Mouse (Mus musculus) gastrocnemius, postnatal 4 days (tissue): Measurements from ENCODE around the gene Hspa1a. TPM values are rescaled to one million over a fixed set of nuclear protein-coding genes. Genes with fewer than 3 reads are reported as not detected.
"Not testable (repeated sequence)": the region's sequence is repeated elsewhere in the genome, so short reads cannot be mapped to it uniquely, and the experiment has no call there.

Experiments used
- DNase-seq, 2 experiments: peaks; one replicate each; pipeline ENCODE4 v3.0.0; 2021 to 2022; ENCODE audit warnings: low spot score in 2 of 2, mixed read lengths in 2 of 2
- long read RNA-seq, 2 experiments: library from polyadenylated mRNA; stranded (forward); transcript quantifications; one replicate each; pipeline ENCODE4 v2.0.0; 2021
- total RNA-seq, 2 experiments: library from RNA; stranded (reverse); gene quantifications; 2 replicates each; pipeline ENCODE4 v1.2.3; 2021

Hspa1a gene
- 1 to 10 TPM; 3.2 to 4.4 TPM for total RNA-seq
- long read RNA-seq, experiment 1, transcript Hspa1a-201 (1 exons, 2,967 nt): major isoform, 10 of 10 reads
- long read RNA-seq, experiment 1, partial matches to known transcripts: 0 of 10 reads
- long read RNA-seq, experiment 1, other reads (novel, unspliced or antisense): 0 of 10 reads
- long read RNA-seq, experiment 2, partial matches to known transcripts: 0 of 3 reads
- long read RNA-seq, experiment 2, other reads (novel, unspliced or antisense): 0 of 3 reads

DNA sequence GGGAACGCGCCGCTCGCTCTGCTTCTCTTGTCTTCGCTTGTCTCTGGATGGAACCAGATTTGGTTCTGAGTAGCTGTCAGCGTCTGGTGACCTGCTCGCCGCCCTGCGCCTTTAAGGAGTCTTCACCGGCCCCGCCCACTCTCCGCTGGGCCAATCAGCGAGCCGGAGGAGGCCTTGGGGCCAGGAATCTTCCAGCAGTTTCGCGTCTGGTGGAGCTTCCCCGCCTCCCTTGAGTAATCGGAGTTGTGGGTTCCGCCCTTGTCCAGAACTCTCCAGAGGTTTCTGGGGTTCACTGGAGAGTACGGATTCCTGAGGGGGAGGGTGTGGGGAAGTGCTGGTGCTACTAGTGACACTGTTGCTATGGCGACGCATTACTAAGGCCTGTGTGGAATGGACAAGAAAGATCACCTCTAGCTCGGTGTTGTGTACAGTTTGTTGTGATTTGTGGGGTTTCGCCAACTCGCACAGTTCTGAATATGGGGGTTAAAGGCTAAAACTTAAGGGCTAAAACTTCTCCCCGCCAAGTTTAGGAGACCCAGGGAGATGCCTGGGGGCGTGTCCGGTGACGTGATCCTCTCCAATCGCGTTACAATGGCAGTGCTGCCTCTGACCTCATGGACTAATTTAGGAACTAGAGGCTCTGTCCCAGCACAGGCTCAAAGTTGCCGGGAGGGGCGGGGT lies at the start of gene Hspa1a, which contains the start of gene Hspa1l:
Gene Hspa1a, minus strand, starts transcription at position 88 of the 681 bp plus-strand sequence.
Gene Hspa1l, plus strand, starts transcription at position 635 of the 681 bp plus-strand sequence.
- DNase-seq: peak; percentile 30 to 64

DNA sequence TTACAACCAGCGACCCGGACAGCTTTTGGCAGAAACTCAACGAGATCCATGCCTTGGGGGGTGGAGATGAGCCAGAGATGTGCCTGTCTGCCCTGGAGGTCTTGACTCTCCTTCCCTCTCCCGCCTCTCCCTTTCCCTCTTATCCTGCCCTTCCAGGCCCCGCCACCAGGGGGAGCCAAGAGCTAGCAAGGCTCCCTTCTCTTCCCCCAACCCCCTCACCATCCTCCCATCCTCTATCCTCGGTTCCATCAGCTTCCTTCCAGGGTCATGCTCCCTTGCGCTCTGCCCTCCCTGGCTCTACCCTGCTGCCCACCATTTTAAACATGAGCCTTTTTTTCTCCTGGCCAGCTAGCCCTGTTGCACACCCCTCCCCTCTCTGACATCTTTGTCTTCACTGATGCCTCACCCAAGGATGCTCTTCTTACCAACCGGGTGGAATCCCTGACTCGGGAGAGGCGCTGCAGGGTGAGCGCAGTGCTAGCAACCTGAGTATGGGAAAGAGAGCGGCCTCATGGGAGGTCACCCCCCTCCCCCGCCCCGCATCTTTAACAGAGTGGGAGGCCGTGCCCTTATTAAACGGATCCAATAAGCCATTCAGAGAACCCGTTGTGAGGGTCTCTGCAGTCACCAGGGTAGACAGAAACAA lies 49.3 kb upstream of the Hspa1a start:
- peak; percentile 90 to 93 for DNase-seq

DNA sequence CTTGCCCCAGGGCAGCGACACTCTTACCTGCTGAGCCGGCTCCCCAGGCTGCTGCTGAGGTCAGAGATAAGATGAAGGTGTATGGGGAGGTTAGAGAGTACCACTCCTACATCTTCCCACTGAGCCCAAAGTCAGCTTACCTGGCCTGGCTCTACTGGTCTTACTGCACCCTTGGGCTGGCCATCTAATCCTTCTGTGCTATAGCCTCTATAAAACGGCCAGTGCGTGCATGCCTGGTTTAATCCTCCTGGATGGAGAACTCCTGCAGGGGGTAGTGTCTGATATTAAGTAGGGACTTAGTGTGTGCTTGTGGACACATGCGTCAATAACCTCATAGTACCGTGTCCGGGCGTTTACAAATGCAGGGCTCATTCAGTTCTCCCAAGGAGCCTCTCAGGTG lies 48.6 kb upstream of the Hspa1a start:
- no peak for DNase-seq

DNA sequence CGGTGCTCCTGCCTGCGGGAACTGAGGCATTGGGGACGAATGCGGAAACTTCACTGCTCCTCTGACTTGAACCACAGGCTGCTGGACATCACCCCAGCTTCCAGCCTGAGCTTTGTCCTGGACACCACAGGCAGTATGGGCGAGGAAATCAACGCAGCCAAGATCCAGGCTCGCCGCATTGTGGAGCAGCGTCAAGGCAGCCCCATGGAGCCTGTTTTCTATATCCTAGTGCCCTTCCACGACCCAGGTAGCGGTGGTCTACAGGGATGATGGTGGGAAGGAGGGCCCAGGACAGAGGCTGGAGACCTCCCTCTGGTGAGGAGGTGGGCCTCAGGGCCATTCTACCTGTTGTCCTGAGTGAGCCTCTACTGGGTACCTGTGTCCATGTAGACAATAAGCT lies 47.9 kb upstream of the Hspa1a start:
- no peak for DNase-seq

DNA sequence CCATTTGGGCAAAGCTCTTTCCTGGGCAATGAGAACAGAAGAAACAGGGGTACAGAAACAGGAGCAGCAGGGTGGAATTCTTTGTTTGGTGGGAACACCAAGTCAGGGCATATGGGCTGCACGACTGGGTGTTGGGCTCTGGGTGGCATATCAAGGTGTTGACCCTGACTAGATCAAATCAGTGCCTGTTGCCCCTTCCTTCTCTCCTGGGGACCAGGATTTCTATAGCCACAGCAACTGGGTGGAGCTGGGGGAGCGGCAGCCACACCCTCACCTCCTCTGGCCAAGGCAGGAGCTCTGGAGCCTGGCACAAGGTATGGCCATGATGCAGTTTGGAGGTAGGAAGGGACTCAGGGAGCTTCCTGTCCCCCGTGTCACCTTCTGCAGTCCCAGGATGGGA lies 46.2 kb upstream of the Hspa1a start:
- no peak for DNase-seq

DNA sequence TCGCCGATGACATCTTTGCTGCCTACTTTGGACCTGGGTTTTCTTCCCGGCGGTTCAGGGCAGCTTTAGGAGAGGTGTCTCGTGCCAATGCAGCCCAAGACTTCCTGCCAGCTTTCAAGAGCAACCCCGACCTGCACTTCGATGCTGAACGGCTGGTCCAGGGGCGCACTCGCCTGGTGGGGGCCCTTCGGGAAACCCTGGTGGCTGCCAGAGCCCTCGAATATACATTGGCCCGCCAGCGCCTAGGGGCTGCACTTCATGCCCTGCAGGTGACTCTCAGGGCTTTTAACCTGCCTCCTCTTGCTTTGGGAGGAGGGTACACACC lies 45.7 kb upstream of the Hspa1a start:
- DNase-seq: no peak

DNA sequence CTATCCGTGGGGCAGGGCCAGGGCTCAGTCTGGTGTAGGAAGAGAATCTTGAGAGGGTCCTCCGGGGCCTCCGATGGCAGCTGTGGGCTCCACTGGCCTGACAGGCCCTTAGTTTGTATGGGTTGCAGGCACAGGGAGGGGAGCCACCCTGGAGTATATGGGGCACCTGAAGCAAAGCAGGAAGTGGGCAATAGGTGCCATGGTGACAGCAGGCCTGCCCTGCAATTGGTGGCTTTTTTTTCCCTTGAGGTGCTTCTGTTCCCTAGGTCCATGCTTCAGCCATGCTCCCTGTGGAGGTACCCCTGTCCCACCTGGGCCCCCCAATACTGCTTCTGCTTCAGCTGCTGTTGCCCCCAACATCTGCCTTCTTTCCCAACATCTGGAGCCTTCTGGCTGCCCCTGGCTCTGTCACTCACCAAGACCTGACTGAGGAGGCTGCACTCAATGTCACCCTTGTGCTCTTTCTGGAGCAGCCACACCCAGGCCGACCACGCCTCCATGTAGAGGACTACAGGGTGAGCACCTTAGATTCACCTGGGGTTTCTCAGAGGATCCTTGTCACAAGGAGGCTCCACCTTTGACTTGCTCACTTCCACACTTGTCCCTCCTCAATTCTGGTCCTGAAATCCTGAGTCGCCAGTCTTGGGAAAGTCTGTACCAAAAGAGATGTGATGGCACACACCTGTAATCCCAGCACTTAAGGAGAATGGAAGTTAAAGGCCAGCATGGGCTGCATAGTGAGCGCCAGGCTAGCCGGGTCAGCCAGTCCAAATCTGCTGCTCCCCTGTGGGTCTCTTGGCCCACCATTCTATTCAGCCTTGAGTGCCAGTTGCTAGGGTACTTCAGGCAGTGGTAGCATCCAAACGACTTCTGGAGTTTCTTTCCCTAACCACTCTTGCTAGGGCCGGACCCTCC lies 45.1 kb upstream of the Hspa1a start:
- DNase-seq: no peak

DNA sequence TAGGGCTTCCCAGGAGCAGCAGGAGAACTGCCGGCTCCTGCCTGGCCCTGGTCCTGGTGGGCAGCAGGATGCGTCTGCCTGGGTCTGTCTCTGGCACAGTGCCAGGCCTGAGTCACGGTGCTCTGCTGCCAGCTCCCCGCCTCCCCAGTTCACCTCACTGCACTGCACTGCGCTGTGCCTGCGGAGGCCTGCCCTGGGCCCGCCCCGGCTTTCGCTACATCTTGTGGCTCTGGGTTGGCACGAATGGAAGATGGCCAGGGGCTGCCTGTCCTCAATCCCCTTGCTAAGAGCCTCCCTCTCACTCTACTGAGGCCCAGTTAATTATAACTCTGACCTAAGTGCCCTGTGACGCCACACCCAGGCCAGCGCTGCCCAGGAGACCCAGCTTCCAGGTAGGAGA lies 44.4 kb upstream of the Hspa1a start, which contains the start of gene Vwa7:
Gene Vwa7, plus strand, starts transcription at position 204 of the 400 bp plus-strand sequence.
- no peak for DNase-seq

DNA sequence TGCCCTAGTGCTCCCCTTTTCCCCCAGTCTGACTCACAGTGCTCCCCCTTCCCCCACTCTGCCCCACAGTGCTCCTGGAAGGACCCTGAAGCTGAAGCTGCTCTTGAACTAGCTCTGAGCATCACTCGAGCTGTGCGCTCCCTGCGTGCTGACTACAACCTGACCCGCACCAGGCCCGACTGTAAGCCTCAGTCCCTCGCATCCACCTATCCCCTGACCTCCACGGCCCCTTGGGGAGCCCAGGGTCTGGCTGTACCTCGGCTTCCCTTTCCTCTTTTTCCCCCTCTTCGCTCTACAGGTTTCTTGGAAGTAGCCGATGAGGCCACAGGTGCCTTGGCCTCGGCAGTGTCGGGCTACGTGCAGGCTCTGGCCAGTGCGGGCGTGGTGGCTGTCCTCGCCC lies 43.3 kb upstream of the Hspa1a start:
- no peak for DNase-seq

DNA sequence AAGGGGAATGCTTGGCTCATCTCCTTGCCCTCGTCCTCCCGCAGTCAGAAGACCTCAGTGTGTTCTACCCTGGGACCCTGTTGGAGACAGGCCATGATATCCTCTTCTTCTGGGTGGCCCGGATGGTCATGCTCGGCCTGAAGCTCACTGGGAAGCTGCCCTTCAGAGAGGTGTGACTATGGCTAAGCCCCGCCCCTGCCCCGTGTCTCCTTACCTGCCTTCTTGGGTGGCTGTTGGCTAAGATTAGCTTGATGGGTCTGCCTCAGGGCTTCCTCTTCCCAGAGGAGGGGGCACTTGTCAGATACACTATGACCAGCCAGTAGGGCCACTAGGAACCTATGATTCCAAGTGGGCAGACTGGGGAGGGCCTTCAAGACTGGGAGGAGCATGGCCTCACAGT lies 41.3 kb upstream of the Hspa1a start:
- peak in 1 of 2 experiments; percentile 7 for DNase-seq

DNA sequence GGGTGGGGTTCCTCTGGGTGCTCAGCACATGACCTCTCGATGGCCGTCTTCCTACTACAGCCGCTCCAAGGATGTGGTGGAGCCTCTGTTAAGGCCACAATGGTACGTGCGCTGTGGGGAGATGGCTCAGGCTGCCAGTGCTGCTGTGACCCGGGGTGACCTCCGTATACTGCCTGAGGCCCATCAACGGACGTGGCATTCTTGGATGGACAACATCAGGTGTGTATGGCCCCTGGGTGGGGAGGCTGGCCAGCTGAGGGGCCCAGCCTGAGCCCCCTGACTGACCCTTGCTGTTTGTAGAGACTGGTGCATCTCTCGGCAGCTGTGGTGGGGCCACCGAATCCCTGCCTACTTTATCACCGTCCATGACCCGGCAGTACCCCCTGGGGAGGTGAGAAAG lies 40.5 kb upstream of the Hspa1a start:
- DNase-seq: no peak

DNA sequence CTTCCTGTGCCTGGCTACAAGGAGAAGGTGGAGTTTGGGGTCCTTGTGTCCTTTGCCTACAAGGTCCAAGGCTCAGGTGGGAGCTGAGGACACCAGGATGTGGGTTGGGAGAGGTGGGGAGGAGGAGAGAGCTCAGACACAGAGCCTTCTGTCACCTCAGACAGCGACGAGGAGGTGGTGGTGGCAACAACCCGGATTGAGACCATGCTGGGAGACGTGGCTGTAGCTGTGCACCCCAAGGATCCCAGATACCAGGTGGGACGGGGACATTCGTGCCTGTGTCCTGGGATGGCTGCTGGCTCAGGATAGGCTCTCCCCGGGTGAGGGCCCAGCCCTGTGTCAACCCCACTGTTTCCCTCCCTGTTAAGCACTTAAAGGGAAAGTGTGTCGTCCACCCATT lies 39.5 kb upstream of the Hspa1a start:
- no peak for DNase-seq

DNA sequence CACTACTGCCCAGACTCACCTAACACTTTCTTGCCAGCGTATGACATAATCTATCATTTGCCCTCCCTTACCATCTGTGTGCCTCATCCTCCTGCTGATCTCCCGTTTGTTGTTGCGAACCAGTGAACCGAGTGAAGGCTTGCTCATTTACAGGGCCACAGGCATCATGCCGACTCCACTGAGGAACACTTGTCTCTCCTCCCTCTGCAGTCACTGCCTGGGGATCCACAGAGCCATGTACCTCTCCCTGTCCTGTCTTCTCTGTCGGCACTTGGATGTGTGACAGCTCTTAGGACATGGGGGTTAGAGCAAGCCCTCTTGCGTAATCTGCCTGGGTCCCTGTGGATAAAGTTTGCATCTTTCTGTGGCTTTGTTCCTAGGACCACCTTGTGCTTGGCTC lies 37.6 kb upstream of the Hspa1a start:
- DNase-seq: no peak

DNA sequence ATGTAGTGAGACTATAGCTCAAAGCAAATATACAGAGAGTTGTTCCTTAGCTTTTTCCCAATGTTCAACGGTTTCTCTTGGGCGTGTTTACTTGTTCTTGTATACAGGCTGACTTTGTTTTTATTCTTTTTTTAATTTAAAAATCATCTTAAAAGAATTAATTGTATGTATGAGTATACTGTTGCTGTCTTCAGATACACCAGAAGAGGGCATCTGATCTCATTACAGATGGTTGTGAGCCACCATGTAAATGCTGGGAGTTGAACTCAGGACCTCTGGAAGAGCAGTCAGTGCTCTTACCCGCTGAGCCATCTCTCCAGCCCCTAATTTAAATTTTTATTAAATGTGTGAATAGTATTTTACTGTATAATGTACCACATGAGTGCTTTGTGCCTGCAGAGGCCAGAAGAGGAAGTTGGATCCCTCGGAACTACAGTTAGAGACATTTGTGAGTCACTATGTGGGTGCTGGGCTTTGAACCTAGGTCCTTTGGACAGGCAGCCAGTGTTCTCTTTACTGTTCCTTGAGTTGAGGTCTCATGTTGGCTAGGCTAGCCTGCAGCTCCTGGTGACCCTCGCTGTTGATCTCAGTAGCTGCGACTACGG lies 35.5 kb upstream of the Hspa1a start:
- no peak for DNase-seq

DNA sequence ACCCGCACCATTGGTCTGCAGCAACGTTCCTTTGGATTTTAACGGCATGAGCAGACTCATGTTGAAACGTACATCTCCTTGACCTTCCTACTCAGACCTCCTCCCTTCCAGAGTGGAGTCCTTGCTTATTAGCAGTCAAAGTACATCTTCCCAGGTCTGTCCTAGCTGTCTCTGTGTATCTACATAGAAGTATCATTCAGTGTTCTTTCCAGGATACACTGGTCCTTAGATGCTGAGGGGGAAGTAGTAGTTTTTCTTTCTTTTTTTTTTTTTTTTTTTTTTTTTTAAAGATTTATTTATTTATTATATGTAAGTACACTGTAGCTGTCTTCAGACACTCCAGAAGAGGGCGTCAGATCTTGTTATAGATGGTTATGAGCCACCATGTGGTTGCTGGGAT lies 33.9 kb upstream of the Hspa1a start:
- DNase-seq: not testable (repeated sequence)

DNA sequence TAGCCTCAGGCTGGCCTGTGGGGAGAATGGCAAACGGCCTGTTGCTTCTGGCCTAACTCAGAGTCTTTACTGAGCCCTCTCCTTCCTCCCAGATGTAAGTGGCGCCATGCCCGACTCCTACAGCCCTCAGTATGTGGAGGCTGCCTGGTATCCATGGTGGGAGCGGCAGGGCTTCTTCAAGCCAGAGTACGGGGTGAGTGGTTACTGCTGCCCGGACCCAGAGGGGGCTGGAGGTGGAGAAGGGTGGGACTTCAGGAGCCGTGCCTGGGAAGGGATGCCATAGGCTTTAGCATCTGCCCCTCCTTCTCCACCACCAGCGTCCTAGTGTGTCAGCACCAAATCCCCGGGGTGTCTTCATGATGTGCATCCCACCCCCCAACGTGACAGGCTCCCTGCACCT lies 33.2 kb upstream of the Hspa1a start:
- DNase-seq: no peak

DNA sequence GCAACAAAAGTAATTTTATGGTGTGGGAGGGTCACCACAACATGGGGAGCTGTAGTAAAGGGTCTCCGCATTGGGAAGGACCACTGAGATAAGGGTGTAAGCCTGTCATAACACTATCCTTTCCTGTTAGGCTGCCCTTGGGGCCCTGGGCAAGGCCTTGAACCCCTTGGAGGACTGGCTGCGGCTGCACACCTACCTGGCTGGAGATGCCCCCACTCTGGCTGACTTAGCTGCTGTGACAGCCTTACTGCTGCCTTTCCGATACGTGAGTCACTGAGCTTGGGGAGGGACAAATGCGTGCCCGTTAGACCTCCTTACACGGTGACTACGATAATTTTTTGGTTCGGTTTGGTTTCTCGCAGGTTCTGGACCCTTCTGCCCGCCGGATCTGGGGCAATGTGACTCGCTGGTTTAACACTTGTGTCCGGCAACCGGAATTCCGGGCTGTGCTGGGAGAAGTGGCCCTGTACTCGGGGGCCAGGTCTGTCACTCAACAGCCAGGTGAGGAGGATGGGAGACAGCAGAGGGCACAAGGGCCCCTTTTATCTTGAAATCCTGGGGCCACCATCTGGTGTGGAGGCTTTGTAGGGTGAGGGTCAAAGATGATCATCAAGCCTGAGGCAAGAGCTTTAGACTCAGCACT lies 32.2 kb upstream of the Hspa1a start:
- DNase-seq: no peak

DNA sequence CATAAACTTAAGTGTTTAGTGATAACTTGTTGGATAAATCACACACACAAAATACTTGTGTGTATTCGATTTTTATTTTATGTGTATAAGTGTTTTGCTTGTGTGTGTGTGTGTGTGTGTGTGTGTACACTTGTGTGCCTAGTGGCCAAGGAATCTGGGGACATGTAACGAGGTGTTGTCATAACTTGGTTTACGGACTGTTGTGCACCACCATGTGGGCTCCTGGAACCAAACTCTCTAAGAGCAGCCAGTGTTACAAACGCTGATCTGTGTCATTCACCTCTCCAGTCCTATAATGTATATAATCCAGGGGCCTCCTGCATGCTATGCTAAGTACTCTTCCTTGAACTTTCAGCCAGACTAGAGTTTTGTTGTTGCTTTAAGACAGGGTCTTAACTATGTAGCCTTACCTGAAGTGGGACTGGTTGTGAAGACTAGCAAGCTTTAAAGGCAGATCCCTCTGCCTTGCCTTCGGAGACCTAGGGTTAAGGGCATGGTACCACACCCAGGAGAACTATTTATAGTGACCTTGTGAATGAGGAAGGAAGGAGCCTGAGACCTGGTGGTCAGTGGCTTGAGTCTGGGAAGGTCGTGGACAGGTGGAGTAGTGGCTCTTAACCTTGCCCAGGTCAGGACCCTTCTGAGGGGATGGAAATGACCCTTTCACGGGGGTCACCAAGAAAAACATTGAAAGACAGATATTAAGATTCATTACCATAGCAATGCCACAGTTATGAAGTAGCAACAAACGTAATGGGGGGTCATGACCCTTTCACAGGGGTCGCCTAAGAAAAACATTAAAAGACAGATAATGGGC lies 31.3 kb upstream of the Hspa1a start:
- no peak for DNase-seq

DNA sequence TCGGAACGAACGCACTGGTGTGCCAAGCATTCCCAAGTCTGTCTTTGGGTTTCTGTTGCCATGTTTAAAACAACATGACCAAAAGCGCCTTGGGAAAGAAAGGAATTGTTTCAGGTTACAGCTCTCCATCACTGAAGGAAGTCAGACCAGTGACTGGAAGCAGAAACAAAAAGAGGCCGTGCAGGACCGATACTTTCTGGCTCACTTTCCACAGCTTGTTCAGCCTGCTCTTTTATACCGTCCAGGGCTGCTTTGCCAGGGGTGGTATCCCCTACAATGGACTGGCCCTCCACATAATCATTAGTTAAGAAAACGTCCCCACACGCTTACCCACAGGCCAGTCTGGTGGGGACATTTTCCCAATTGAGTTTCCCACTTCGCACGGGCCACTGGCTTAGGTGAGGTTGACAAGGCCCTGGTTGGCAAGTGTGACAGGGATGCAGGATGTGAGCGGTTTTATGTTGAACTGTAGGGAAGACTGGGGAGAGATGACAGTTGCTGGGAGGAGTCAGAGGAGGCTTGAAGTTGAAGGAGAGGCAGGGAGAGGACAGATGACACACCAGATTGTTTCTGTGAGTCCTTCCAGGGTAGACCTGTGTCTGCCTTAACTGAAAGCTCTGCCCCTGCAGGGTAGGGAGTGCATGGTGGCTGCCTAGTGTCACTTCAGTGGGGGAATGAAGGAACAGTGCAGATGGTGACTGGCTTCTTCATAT lies 30.4 kb upstream of the Hspa1a start:
- no peak for DNase-seq
